Mouse (Mus musculus): Measurements from ENCODE around the gene D630045J12Rik.

- TF ChIP-seq CTCF (IDR thresholded peaks at IDR 0.05; ENCODE audit: low read depth), result no peak
- no peak for TF ChIP-seq EP300 (IDR thresholded peaks at IDR 0.05; ENCODE audit: low read depth)
Measured at GRCm38 (mm10) chr6:38184791-38185190, 69.0 kb downstream of the D630045J12Rik start.
